Mouse (Mus musculus) heart, adult 8-10 months (tissue): ENCODE measurements around the gene Cmas. TPM values are rescaled to one million over a fixed set of nuclear protein-coding genes. Genes with fewer than 3 reads are reported as not detected.

Source experiments
- DNase-seq: peaks from one replicate; pipeline ENCODE4 v3.0.0; 2022; ENCODE audit warnings: low spot score
- total RNA-seq, 4 experiments: library from RNA; stranded (reverse); gene quantifications; 2 replicates each; pipeline ENCODE4 v1.2.4; 2022

Cmas gene
- 10 to 100 TPM; 32.7 to 38.9 (median 36.0) TPM for total RNA-seq

GRCm38 (mm10) chr6:142756507-142757333 is at the start of gene Cmas:
Gene Cmas, plus strand, starts transcription at chr6:142756686.
- peak; percentile 86 for DNase-seq

DNA sequence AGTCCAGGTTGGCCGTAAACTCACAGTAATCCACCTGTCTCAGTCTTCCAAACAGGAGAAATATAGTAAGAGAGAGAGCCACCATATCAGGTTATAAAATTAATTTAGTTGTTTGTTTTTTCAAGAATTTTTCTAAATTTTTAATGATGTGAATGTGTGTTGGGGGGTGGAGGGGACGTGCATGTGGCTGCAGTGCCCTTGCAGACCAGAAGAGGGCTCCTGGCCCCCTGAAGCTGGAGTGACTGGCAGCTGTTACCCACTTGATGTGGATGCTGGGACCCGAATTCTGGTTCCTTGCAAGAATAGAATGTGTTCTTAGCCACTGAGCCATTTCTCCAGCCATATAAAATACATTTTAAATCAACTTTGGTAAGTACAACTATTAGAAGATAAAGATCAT is 49.8 kb upstream of the Cmas start:
- no peak for DNase-seq

DNA sequence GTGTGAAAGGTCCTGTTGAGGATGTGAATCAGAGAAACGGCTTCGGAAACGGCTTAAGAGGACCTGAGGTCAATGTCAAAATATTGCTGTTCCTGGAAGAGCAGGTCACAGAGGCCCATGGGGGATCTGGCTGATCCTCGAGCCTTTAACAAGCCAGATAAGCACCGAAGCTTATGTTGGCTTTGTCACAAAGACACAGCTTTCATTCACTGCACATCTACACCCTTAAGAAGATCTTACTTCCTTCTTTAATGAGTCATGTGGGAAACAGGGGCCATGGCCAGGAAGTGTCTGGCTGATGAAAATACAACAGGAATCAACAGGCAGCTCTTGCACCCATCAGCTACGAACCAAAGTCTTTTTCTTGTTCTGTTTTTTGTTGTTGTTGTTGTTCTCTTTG is 48.1 kb upstream of the Cmas start:
- no peak for DNase-seq

- DNase-seq, result no peak
These were observed 45.8 kb upstream of the Cmas start for GRCm38 (mm10) chr6:142710690-142711089.

DNA sequence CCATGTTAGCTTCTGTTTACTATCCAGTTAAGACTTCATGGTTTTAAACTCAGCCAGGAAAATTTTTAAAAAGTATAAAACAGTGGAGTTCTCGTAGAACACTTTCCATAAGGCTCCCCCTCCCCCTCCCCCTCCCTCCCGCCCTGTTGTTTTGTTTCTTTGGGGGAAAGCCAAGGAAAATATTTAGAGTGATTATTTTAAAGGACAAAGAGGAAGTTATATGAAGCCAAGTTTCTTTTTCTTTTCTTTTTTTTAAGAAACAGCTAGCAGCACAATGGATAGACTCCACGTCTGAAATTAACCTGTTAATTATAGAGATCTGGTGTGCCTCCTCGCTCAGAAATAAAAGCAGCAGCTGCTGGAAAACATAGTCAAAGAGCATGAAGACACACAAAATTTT is 45.4 kb upstream of the Cmas start:
- DNase-seq, result no peak

DNA sequence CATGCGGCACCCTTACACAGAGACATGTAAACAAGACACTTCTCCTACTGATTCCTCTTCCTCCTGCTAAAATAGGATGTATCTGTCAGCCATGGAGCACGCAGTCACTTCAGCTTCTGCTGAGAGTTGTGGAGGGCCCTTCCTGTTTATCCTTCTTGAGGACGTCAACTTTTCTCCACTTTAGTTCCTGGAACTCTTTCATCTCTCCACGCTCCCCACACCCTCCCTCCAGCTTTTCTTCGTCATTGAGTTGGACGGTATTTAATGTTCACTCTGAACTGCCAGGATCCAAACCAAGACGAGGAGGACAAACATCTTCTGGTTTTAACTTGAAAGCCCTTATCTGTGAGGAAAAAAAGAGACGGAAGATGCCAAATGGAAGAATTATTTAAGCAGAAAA is 41.5 kb upstream of the Cmas start:
- DNase-seq, result no peak

DNA sequence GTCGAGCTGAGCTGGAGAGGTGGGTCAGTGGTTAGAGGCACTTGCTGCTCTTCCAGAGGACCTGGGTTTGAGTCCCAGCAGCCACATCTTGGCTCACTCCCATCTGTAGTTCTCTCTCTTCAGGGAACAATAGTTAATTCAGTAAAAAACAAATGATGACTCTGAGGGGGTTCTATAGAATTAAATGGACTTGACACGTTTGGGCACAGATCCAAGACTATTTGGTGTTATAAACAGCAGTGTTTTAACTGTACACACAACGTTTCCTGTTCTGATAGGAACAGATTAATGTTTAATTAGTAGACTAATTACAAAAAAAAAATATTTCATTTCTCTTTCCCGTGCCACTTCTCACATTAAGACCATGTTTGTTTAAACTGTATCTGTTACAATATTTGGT is 39.3 kb upstream of the Cmas start:
- no peak for DNase-seq

- no peak for DNase-seq
These were observed 38.3 kb upstream of the Cmas start for GRCm38 (mm10) chr6:142718167-142718566.

DNA sequence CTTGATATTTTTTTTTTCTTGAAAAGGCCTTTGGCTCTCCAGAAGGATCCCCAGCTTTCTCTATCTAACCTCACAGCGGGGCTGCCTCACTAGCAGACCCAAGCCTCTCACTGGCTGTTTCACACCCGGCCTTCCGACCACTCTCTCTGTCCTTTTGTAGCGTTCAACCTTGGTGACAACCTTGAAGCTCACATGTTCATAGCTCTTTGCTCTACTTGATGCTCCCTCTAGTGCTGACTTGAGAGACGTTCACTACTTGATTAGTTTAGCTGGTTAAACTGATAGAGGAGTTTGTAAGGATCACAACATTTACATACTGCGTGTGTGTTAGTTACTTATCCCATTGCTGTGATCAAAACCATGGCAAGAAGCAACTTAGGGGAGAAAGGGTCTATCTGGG is 35.8 kb upstream of the Cmas start:
- DNase-seq, result no peak

GRCm38 (mm10) chr6:142721731-142722130 is 34.8 kb upstream of the Cmas start:
- no peak for DNase-seq

DNA sequence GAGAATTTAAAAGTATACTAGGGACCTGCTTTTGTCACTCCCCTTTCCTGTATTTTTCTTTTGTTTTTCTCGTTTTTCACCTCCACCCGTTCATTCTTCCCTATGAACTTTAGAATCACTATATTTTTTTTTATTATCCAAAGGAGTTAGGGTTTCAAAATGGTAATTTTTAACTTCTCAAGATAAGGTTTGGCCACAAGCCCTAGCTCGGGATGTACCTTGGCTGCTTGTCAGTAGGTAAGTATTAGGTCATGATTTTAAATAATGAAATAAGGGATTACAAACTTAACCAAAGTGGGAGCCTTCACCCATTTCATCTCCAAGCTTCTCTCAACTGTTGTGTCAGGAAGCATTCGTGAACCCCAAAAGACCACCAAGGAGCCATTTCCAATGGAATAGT is 30.5 kb upstream of the Cmas start:
- no peak for DNase-seq

- DNase-seq, result no peak
These were observed 23.8 kb upstream of the Cmas start for GRCm38 (mm10) chr6:142732567-142733290.

- DNase-seq, result peak; percentile 71
These were observed 21.0 kb upstream of the Cmas start for GRCm38 (mm10) chr6:142735302-142736005.

GRCm38 (mm10) chr6:142738225-142738624 is 18.3 kb upstream of the Cmas start:
- DNase-seq, result no peak

- no peak for DNase-seq
These were observed 17.8 kb upstream of the Cmas start for GRCm38 (mm10) chr6:142738637-142739036.

- DNase-seq, result no peak
These were observed 14.7 kb upstream of the Cmas start for GRCm38 (mm10) chr6:142741763-142742162.

- no peak for DNase-seq
These were observed 13.3 kb upstream of the Cmas start for GRCm38 (mm10) chr6:142743193-142743592.

DNA sequence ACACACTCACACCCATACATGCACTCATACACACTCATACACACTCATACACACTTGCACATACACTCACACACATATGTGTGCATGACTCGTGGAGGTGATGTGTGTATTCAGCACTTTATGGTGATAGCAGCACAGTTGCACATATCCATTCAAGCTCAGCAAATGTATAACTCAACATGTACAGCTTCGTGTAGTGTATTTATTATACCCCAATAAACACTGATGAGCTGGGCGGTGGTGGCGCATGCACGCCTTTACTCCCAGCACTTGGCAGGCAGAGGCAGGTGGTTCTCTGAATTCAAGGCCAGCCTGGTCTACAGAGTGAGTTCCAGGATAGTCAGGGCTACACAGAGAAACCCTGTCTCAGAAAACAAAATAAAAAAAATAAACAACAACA is 11.0 kb upstream of the Cmas start:
- no peak for DNase-seq

DNA sequence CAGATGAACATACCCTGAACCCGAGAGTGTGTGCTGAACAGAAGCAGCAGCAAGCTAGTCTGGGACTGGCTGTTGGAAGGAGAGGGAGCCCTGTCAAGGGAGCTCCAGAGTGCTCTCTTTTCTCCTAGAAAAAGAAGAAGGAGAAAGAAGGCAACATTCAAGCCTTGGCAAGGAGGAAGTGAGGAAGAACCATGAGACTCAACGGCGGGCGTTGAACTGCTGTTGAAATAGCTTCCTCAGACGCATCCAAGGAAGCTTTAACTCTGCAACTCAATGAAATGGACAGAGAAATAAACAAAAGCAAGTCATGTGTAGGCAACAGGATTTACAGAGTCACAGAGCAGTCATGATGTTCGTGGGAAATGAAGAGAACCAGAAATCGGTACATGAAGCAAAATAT is 9.7 kb upstream of the Cmas start:
- DNase-seq, result no peak

GRCm38 (mm10) chr6:142747165-142747564 is 9.3 kb upstream of the Cmas start:
- DNase-seq, result no peak

DNA sequence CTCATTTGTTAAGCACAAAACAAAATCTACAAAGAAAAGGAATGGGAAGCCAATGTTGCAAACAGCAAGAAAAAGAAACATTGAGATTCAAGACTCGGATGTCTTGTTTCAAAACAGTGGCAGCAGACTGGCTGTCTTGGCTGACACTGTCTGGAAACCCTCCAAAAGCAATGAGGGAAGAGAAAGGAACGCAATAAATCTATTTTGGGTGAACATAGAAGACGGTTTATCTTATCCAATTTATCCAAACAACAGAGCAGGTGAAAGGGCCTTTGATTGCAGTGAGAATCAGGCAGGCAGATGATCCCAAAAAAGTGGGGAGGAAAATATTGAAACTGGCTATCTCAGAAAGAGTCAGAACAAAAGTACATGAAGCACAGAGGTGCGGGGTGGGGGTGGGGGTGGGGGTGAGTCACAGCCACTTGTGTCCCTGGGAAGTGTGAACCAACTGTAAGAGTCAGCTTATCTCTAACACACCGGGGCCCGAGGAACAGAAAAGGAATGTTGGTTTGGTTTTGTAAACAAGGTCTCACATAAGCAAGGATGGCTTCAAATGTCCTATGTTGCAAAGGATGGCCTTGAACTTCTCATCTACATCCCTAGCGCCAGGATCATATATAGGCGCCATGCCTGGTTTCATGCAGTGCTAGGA is 8.3 kb upstream of the Cmas start:
- DNase-seq, result peak; percentile 52

DNA sequence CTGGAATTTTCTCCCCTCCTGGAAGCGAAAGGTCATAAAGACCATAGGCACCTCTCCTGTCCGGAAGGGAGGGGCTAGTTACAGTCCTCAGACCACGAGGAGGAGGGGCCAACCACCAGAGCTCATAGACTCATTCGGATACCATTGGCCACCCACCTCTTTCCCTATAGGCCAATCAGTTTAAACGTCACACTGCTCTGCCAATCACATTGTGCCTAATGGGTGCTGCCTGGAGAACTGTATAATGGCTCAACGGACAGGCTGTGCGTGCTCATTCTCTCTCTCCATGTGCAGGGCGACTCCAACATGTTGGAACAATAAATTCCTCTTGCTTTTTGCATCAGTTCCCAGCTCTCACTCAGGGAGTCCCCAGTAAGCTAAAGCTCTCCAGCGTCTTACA is 5.1 kb upstream of the Cmas start:
- no peak for DNase-seq
